Mouse (Mus musculus): ENCODE results near the gene Cmss1. TPM values are rescaled to one million over a fixed set of nuclear protein-coding genes. Genes with fewer than 3 reads are reported as not detected.

The Cmss1 gene
- polyA plus RNA-seq, 1 experiment from 2014 or later, result 33.9 TPM

- H3K36me3 ChIP-seq, result no peaks in the 10 kb centered on the region
- H3K27me3 ChIP-seq, result no peaks in the 10 kb centered on the region
- no peak overlapping the region for H3K9ac ChIP-seq
- no peak overlapping the region for H3K4me3 ChIP-seq
- no peaks in the 10 kb centered on the region for H3K4me1 ChIP-seq (replicated peaks)
- H3K4me2 ChIP-seq, result no peak overlapping the region
- WGBS, result 86% methylated on average over 4 of the region's 4 CpGs
- H3K9me3 ChIP-seq, result no peaks in the 10 kb centered on the region
- no peak for ATAC-seq (ENCODE audit: low FRiP score, low read depth)
- no peak overlapping the region for H3K27ac ChIP-seq (replicated peaks)
Observed at GRCm38 (mm10) chr16:57433173-57433572, 173.5 kb downstream of the Cmss1 start.

GRCm38 (mm10) chr16:57431294-57431693, 175.4 kb downstream of the Cmss1 start:
- no peaks in the 10 kb centered on the region for H3K27me3 ChIP-seq
- no peaks in the 10 kb centered on the region for H3K36me3 ChIP-seq
- no peak overlapping the region for H3K27ac ChIP-seq (replicated peaks)
- no peaks in the 10 kb centered on the region for H3K9me3 ChIP-seq
- H3K4me3 ChIP-seq, result no peak overlapping the region
- H3K9ac ChIP-seq, result no peak overlapping the region
- H3K4me2 ChIP-seq, result no peak overlapping the region
- 96% methylated on average over 3 of the region's 3 CpGs for WGBS
- no peak for ATAC-seq (ENCODE audit: low FRiP score, low read depth)
- H3K4me1 ChIP-seq (replicated peaks), result no peaks in the 10 kb centered on the region

GRCm38 (mm10) chr16:57428977-57429376, 177.7 kb downstream of the Cmss1 start:
- WGBS, result 92% methylated on average over 5 of the region's 5 CpGs
- Histone ChIP-seq H3K4me2 (no peak overlapping the region), H3K27me3 (no peaks in the 10 kb centered on the region), H3K36me3 (no peaks in the 10 kb centered on the region), H3K27ac (replicated peaks) (no peak overlapping the region), H3K9ac (no peak overlapping the region), H3K4me3 (no peak overlapping the region), H3K4me1 (replicated peaks) (no peaks in the 10 kb centered on the region), H3K9me3 (no peaks in the 10 kb centered on the region)
- ATAC-seq (ENCODE audit: low FRiP score, low read depth), result no peak

- no peak for ATAC-seq (ENCODE audit: low FRiP score, low read depth)
- Histone ChIP-seq H3K4me1 (replicated peaks) (no peaks in the 10 kb centered on the region), H3K27ac (replicated peaks) (no peak overlapping the region), H3K27me3 (no peaks in the 10 kb centered on the region), H3K4me3 (no peak overlapping the region), H3K36me3 (no peaks in the 10 kb centered on the region), H3K9me3 (no peaks in the 10 kb centered on the region), H3K4me2 (no peak overlapping the region), H3K9ac (no peak overlapping the region)
- 82% methylated on average over 7 of the region's 7 CpGs for WGBS
Observed at GRCm38 (mm10) chr16:57427516-57428285, 179.0 kb downstream of the Cmss1 start.

- Histone ChIP-seq H3K27ac (replicated peaks) (no peak overlapping the region), H3K4me3 (no peak overlapping the region), H3K27me3 (no peaks in the 10 kb centered on the region), H3K4me2 (no peak overlapping the region), H3K36me3 (no peaks in the 10 kb centered on the region), H3K9ac (no peak overlapping the region), H3K9me3 (no peaks in the 10 kb centered on the region), H3K4me1 (replicated peaks) (no peaks in the 10 kb centered on the region)
- 64% methylated on average over 10 of the region's 10 CpGs for WGBS
- ATAC-seq (ENCODE audit: low FRiP score, low read depth), result no peak
Observed at GRCm38 (mm10) chr16:57426680-57427079, 180.0 kb downstream of the Cmss1 start.

GRCm38 (mm10) chr16:57423001-57423800, 183.5 kb downstream of the Cmss1 start:
- Histone ChIP-seq H3K9ac (no peak overlapping the region), H3K27ac (replicated peaks) (no peak overlapping the region), H3K9me3 (no peaks in the 10 kb centered on the region), H3K27me3 (no peaks in the 10 kb centered on the region), H3K36me3 (no peaks in the 10 kb centered on the region), H3K4me1 (replicated peaks) (no peaks in the 10 kb centered on the region), H3K4me2 (no peak overlapping the region), H3K4me3 (no peak overlapping the region)
- WGBS, result 36% methylated on average over 6 of the region's 6 CpGs
- ATAC-seq (ENCODE audit: low FRiP score, low read depth), result no peak

- ATAC-seq (ENCODE audit: low FRiP score, low read depth), result 0 out of 2 replicates have a peak, but pooled peaks have one; percentile 43
- Histone ChIP-seq H3K36me3 (no peaks in the 10 kb centered on the region), H3K9ac (no peak overlapping the region), H3K4me1 (replicated peaks) (no peaks in the 10 kb centered on the region), H3K4me2 (no peak overlapping the region), H3K27ac (replicated peaks) (no peak overlapping the region), H3K4me3 (no peak overlapping the region), H3K27me3 (no peaks in the 10 kb centered on the region), H3K9me3 (no peaks in the 10 kb centered on the region)
- 73% methylated on average over 7 of the region's 7 CpGs for WGBS
Observed at GRCm38 (mm10) chr16:57421680-57422417, 184.8 kb downstream of the Cmss1 start.

- Histone ChIP-seq H3K4me2 (no peak overlapping the region), H3K9ac (no peak overlapping the region), H3K27me3 (no peaks in the 10 kb centered on the region), H3K27ac (replicated peaks) (no peak overlapping the region), H3K36me3 (no peaks in the 10 kb centered on the region), H3K4me3 (no peak overlapping the region), H3K4me1 (replicated peaks) (no peaks in the 10 kb centered on the region), H3K9me3 (no peaks in the 10 kb centered on the region)
- WGBS, result 54% methylated on average over 8 of the region's 8 CpGs
- no peak for ATAC-seq (ENCODE audit: low FRiP score, low read depth)
Observed at GRCm38 (mm10) chr16:57420773-57421556, 185.7 kb downstream of the Cmss1 start.

- no peak for ATAC-seq (ENCODE audit: low FRiP score, low read depth)
- 93% methylated on average over 5 of the region's 5 CpGs for WGBS
- Histone ChIP-seq H3K4me3 (no peak overlapping the region), H3K4me2 (no peak overlapping the region), H3K9me3 (no peaks in the 10 kb centered on the region), H3K27me3 (no peaks in the 10 kb centered on the region), H3K9ac (no peak overlapping the region), H3K36me3 (no peaks in the 10 kb centered on the region), H3K4me1 (replicated peaks) (no peaks in the 10 kb centered on the region), H3K27ac (replicated peaks) (no peak overlapping the region)
Observed at GRCm38 (mm10) chr16:57419881-57420280, 186.8 kb downstream of the Cmss1 start.

- no peak overlapping the region for H3K9ac ChIP-seq
- H3K27ac ChIP-seq (replicated peaks), result no peak overlapping the region
- H3K4me3 ChIP-seq, result no peak overlapping the region
- H3K4me1 ChIP-seq (replicated peaks), result no peaks in the 10 kb centered on the region
- no peak for ATAC-seq (ENCODE audit: low FRiP score, low read depth)
- H3K9me3 ChIP-seq, result no peaks in the 10 kb centered on the region
- 73% methylated on average over 5 of the region's 5 CpGs for WGBS
- no peaks in the 10 kb centered on the region for H3K27me3 ChIP-seq
- H3K36me3 ChIP-seq, result no peaks in the 10 kb centered on the region
- H3K4me2 ChIP-seq, result no peak overlapping the region
Observed at GRCm38 (mm10) chr16:57419332-57419731, 187.3 kb downstream of the Cmss1 start.

GRCm38 (mm10) chr16:57417955-57418354, 188.7 kb downstream of the Cmss1 start:
- no peaks in the 10 kb centered on the region for H3K27me3 ChIP-seq
- 87% methylated on average over 1 of the region's 1 CpGs for WGBS
- ATAC-seq (ENCODE audit: low FRiP score, low read depth), result no peak

More at GRCm38 (mm10) chr16:57417955-57418354, 188.7 kb downstream of the Cmss1 start:
- Histone ChIP-seq H3K9ac (no peak overlapping the region), H3K4me1 (replicated peaks) (no peaks in the 10 kb centered on the region), H3K27ac (replicated peaks) (no peak overlapping the region), H3K4me3 (no peak overlapping the region), H3K9me3 (no peaks in the 10 kb centered on the region), H3K4me2 (no peak overlapping the region), H3K36me3 (no peaks in the 10 kb centered on the region)
